Mouse (Mus musculus): ENCODE data around the gene Flt4.

GRCm38 (mm10) chr11:49615856-49616725, 7.0 kb downstream of the Flt4 start:
- TF ChIP-seq ZC3H11A (IDR thresholded peaks at IDR 0.05; ENCODE audit: borderline replicate concordance, low read depth, low read length): no peak
- no peak for TF ChIP-seq HCFC1 (IDR thresholded peaks at IDR 0.05; ENCODE audit: borderline replicate concordance, insufficient read depth, low read length)
- TF ChIP-seq ZNF384 (IDR thresholded peaks at IDR 0.05; ENCODE audit: low read depth, low read length): no peak
- no peak for TF ChIP-seq CHD2 (IDR thresholded peaks at IDR 0.05; ENCODE audit: low read depth, low read length)
